Mouse (Mus musculus) ES-E14 (cell line): ENCODE measurements at regions not wholly inside any gene's neighbourhood (a gene's known extent, or its start where the extent isn't known, plus 50 kb on each side); places are given as distances from the start of the nearest gene placed in this dataset.

Experiments
- CHD2 ChIP-seq: IDR thresholded peaks from 2 replicates; pipeline ENCODE4 v1.6.1; 2014; ENCODE audit warnings: mild to moderate bottlenecking, low read depth, low read length, inconsistent platforms
- MAFK ChIP-seq: IDR thresholded peaks from 2 replicates; pipeline ENCODE4 v1.6.1; 2014; ENCODE audit warnings: mild to moderate bottlenecking, low read depth, low read length, inconsistent platforms; ENCODE audit not compliant: insufficient read depth

DNA sequence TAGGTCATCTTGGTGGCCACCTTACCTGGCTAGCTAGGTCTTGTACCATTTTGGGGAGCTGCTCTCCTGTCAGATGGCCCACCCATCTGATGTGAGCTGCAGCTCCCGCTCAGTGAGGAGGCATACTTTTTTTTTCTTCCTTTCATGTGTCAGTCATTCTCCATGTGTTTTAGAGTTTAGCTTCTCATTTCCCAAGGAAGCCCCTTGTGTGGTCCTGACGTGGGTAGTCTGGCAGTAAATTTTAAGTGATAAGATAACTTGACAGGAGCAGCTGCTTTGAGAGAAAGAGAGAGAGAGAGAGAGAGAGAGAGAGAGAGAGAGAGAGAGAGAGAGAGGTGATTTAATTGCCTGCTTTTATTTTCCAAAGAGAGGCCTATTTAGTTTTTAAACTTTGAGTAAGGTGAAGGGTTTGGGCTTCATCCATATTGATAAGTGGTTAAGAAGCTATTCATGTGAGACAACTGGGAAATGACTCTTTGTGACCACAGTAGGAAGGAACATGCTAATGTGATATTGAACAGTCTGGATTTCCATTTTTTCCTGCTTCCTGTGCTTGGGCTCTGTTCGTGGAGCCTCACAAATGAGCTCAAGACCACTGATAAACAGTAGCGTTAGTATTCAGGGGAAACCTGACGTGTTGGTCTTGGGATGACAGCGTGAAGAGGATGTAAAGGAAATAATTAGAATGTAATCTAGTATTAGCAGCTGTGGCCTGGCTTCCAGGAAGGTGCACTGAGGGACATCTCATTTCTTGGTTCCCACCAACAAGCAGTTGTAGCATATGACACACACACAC is 92.1 kb downstream of the Dact1 start:
- TF ChIP-seq CHD2 (no peak), MAFK (no peak)
